Mouse (Mus musculus) liver, postnatal 0 days (tissue): ENCODE results near the gene Ass1.

ENCODE experiments used
- CTCF ChIP-seq: sonication (generic); IDR thresholded peaks from 2 replicates; pipeline ENCODE4 v1.5.1; 2016; ENCODE audit warnings: antibody characterized with exemption, low read depth
- EP300 ChIP-seq: IDR thresholded peaks from 2 replicates; pipeline ENCODE4 v1.6.1; 2016; ENCODE audit warnings: antibody characterized with exemption, low read depth, mild to moderate bottlenecking

- TF ChIP-seq CTCF (peak; percentile 21; the same call in 1 of the 2 replicates), EP300 (no peak)
Measured at GRCm38 (mm10) chr2:31508851-31509250, 38.8 kb downstream of the Ass1 start.
